Mouse (Mus musculus) CH12.LX (cell line): ENCODE measurements around the gene Hoxb3. TPM values are rescaled to one million over a fixed set of nuclear protein-coding genes. Genes with fewer than 3 reads are reported as not detected.

ENCODE experiments used
- DNase-seq: peaks from one replicate; pipeline ENCODE4 v3.0.0-alpha.2; 2013; ENCODE audit errors: extremely low read depth
- H3K27ac ChIP-seq: 2 replicates; pipeline ENCODE4 v1.5.1; 2012; ENCODE audit warnings: low read depth, mild to moderate bottlenecking, control low read depth, moderate library complexity; ENCODE audit not compliant: insufficient read depth
- H3K27me3 ChIP-seq: replicated peaks from 2 replicates; pipeline ENCODE3; 2012; ENCODE audit warnings: inconsistent platforms
- H3K36me3 ChIP-seq, 2 experiments: replicated peaks in 1 of 2; 2 replicates each; pipeline versions ENCODE3 to v1.6.1; 2012; ENCODE audit warnings: inconsistent platforms in 1 of 2, low read length in 1 of 2, mild to moderate bottlenecking in 1 of 2, mixed read lengths in 1 of 2, moderate library complexity in 1 of 2; ENCODE audit not compliant: control insufficient read depth in 1 of 2, insufficient read depth in 1 of 2
- H3K4me1 ChIP-seq, 2 experiments: 2 replicates each; pipeline ENCODE4 v1.6.1; 2012; ENCODE audit warnings: inconsistent platforms in 1 of 2, moderate library complexity in 1 of 2; ENCODE audit not compliant: insufficient read depth in 2 of 2, control insufficient read depth in 1 of 2
- H3K4me2 ChIP-seq: 2 replicates; pipeline ENCODE4 v1.6.1; 2012; ENCODE audit warnings: low read depth, mild to moderate bottlenecking, control low read depth; ENCODE audit not compliant: poor library complexity, insufficient read depth, severe bottlenecking
- H3K4me3 ChIP-seq, 3 experiments: fragments of 150-350 bp in 1 of 3; sonication (generic) in 1 of 3; replicated peaks in 1 of 3; 2 replicates each; pipeline versions ENCODE3 to v1.5.1; 2011 to 2012; ENCODE audit warnings: low read depth in 2 of 3, low read length in 2 of 3, mild to moderate bottlenecking in 2 of 3, moderate library complexity in 2 of 3, control low read depth in 1 of 3, improper control_type of control experiment in 1 of 3, inconsistent platforms in 1 of 3, mixed read lengths in 1 of 3; ENCODE audit not compliant: poor library complexity in 1 of 3
- H3K79me2 ChIP-seq: replicated peaks from 2 replicates; pipeline ENCODE4 v1.6.1; 2012; ENCODE audit warnings: mild to moderate bottlenecking, moderate library complexity; ENCODE audit not compliant: control insufficient read depth, poor library complexity, insufficient read depth, severe bottlenecking; ENCODE audit errors: extremely low read depth
- H3K9ac ChIP-seq: 2 replicates; pipeline ENCODE4 v1.6.1; 2012; ENCODE audit warnings: low read depth, mild to moderate bottlenecking, control low read depth, moderate library complexity; ENCODE audit not compliant: insufficient read depth
- H3K9me3 ChIP-seq: replicated peaks from 2 replicates; pipeline ENCODE3; 2012; ENCODE audit warnings: low read length, inconsistent platforms, mixed read lengths
- BHLHE40 ChIP-seq: IDR thresholded peaks from 2 replicates; pipeline ENCODE4 v1.6.1; 2011; ENCODE audit warnings: mild to moderate bottlenecking, low read depth, low read length, improper control_type of control experiment
- CTCF ChIP-seq, 2 experiments: IDR thresholded peaks in 1 of 2; conservative IDR thresholded peaks in 1 of 2; 2 replicates each; pipeline ENCODE4 v1.5.1; 2011 to 2012; ENCODE audit warnings: low read depth in 2 of 2, low read length in 2 of 2, improper control_type of control experiment in 1 of 2, inconsistent platforms in 1 of 2, mild to moderate bottlenecking in 1 of 2, moderate library complexity in 1 of 2
- ELF1 ChIP-seq: IDR thresholded peaks from 2 replicates; pipeline ENCODE4 v1.6.1; 2014; ENCODE audit warnings: low read depth, mild to moderate bottlenecking, inconsistent platforms, low read length, improper control_type of control experiment
- EP300 ChIP-seq: IDR thresholded peaks from 2 replicates; pipeline ENCODE4 v1.6.1; 2011; ENCODE audit warnings: low read length, improper control_type of control experiment
- IRF4 ChIP-seq: IDR thresholded peaks from 2 replicates; pipeline ENCODE4 v1.6.1; 2014; ENCODE audit warnings: low read depth, mild to moderate bottlenecking, inconsistent platforms, low read length, improper control_type of control experiment
- JUND ChIP-seq: conservative IDR thresholded peaks from 2 replicates; pipeline ENCODE4 v1.6.1; 2011; ENCODE audit warnings: low read depth, low read length, improper control_type of control experiment
- KAT2A ChIP-seq: IDR thresholded peaks from 2 replicates; pipeline ENCODE4 v1.6.1; 2012; ENCODE audit warnings: low read length, improper control_type of control experiment, inconsistent platforms; ENCODE audit not compliant: insufficient replicate concordance
- MAZ ChIP-seq: IDR thresholded peaks from 2 replicates; pipeline ENCODE4 v1.6.1; 2012; ENCODE audit warnings: low read depth, mild to moderate bottlenecking, inconsistent platforms, low read length, improper control_type of control experiment, moderate library complexity
- MEF2A ChIP-seq: IDR thresholded peaks from 2 replicates; pipeline ENCODE4 v1.6.1; 2014; ENCODE audit warnings: low read depth, mild to moderate bottlenecking, inconsistent platforms, low read length, improper control_type of control experiment, borderline replicate concordance
- MXI1 ChIP-seq: IDR thresholded peaks from 2 replicates; pipeline ENCODE4 v1.6.1; 2011; ENCODE audit warnings: mild to moderate bottlenecking, low read depth, low read length, improper control_type of control experiment
- NELFE ChIP-seq: IDR thresholded peaks from 2 replicates; pipeline ENCODE4 v1.6.1; 2011; ENCODE audit warnings: low read depth, low read length, improper control_type of control experiment
- NRF1 ChIP-seq: IDR thresholded peaks from 2 replicates; pipeline ENCODE4 v1.6.1; 2014; ENCODE audit warnings: low read depth, mild to moderate bottlenecking, inconsistent platforms, low read length, improper control_type of control experiment, moderate library complexity
- PAX5 ChIP-seq: IDR thresholded peaks from 2 replicates; pipeline ENCODE4 v1.6.1; 2012; ENCODE audit warnings: low read length, inconsistent platforms, mixed read lengths
- RAD21 ChIP-seq: IDR thresholded peaks from 2 replicates; pipeline ENCODE4 v1.6.1; 2011; ENCODE audit warnings: low read depth, mild to moderate bottlenecking, low read length, improper control_type of control experiment, moderate library complexity
- RCOR1 ChIP-seq: conservative IDR thresholded peaks from 2 replicates; pipeline ENCODE4 v1.6.1; 2012; ENCODE audit warnings: low read depth, mild to moderate bottlenecking, inconsistent platforms, low read length, improper control_type of control experiment
- SIN3A ChIP-seq: IDR thresholded peaks from 2 replicates; pipeline ENCODE4 v1.6.1; 2012; ENCODE audit warnings: low read length, improper control_type of control experiment, inconsistent platforms
- TBP ChIP-seq: conservative IDR thresholded peaks from 2 replicates; pipeline ENCODE4 v1.6.1; 2011; ENCODE audit warnings: low read depth, low read length, improper control_type of control experiment
- TCF12 ChIP-seq: IDR thresholded peaks from 2 replicates; pipeline ENCODE4 v1.6.1; 2014; ENCODE audit warnings: low read depth, mild to moderate bottlenecking, inconsistent platforms, low read length, improper control_type of control experiment
- UBTF ChIP-seq: IDR thresholded peaks from 2 replicates; pipeline ENCODE4 v1.6.1; 2012; ENCODE audit warnings: low read depth, mild to moderate bottlenecking, inconsistent platforms, low read length, improper control_type of control experiment, moderate library complexity
- USF1 ChIP-seq: IDR thresholded peaks from 2 replicates; pipeline ENCODE4 v1.6.1; 2014; ENCODE audit warnings: low read depth, mild to moderate bottlenecking, inconsistent platforms, low read length, improper control_type of control experiment
- USF2 ChIP-seq: conservative IDR thresholded peaks from 2 replicates; pipeline ENCODE4 v1.6.1; 2011; ENCODE audit warnings: low read depth, low read length, improper control_type of control experiment
- ZKSCAN1 ChIP-seq: IDR thresholded peaks from 2 replicates; pipeline ENCODE4 v1.6.1; 2012; ENCODE audit warnings: low read depth, inconsistent platforms, low read length, improper control_type of control experiment, borderline replicate concordance
- ZNF384 ChIP-seq: IDR thresholded peaks from 2 replicates; pipeline ENCODE4 v1.6.1; 2012; ENCODE audit warnings: low read depth, low read length, improper control_type of control experiment, inconsistent platforms
- dilution Hi-C: fragments of 300-500 bp; cut with MboI; formaldehyde crosslinking; loops from 2 replicates; pipeline ENCODE4 v1.14.3; 2020; ENCODE audit warnings: low sequenced_read_pairs; ENCODE audit not compliant: extremely low pct_unique_long_range_greater_than_20kb, extremely low pct_ligation_motif_present
- in situ Hi-C: fragments of 300-500 bp; cut with MboI; formaldehyde crosslinking; loops from 3 replicates; pipeline ENCODE4 v1.14.3; 2019; ENCODE audit warnings: low sequenced_read_pairs, low pct_ligation_motif_present, low pct_unique_long_range_greater_than_20kb, mixed read lengths
- polyA plus RNA-seq: library from polyadenylated mRNA; unstranded; fragments of >175 nt; gene quantifications from 2 replicates; pipeline ENCODE4 v1.2.1, GENCODE M21; 2012; ENCODE audit warnings: low read depth; ENCODE audit not compliant: insufficient read length
- total RNA-seq, 2 experiments: library from RNA; depleted of rRNA; stranded (reverse); fragments of 300-350 nt in 1 of 2; fragments of >200 nt in 1 of 2; gene quantifications; 2 replicates each; pipeline ENCODE4 v1.2.3; 2012 to 2014

The Hoxb3 gene
- total and polyA plus RNA-seq, 3 experiments: 0.07 to 0.29 (median 0.21) TPM

- H3K27me3 ChIP-seq: no peaks in the 10 kb centered on the region
- H3K9me3 ChIP-seq: no peaks in the 10 kb centered on the region
- no peak overlapping the region for H3K27ac ChIP-seq
- H3K4me1 ChIP-seq: peaks cover 3 to 11% of the 10 kb centered on the region in 2 experiments; a peak in 2 of 4 replicates
- in situ Hi-C loops: loop anchor here (25.0 kb wide), 1 partner anchor 215 kb away; no protein-coding TSS in a partner anchor
- no peak overlapping the region for H3K4me3 ChIP-seq
- dilution Hi-C loops: no loop called here
- peaks cover 0 to 11% of the 10 kb centered on the region in 2 experiments for H3K36me3 ChIP-seq
- H3K4me2 ChIP-seq: no peak overlapping the region
- no peak overlapping the region for H3K9ac ChIP-seq
- H3K79me2 ChIP-seq: no peaks in the 10 kb centered on the region
- TF ChIP-seq PAX5: no peak
- no peak for TF ChIP-seq NRF1
- no peak for TF ChIP-seq CTCF (conservative IDR thresholded peaks at IDR 0.05 in 1 of 2, IDR thresholded peaks at IDR 0.05 in 1 of 2; ENCODE audit: low read depth in 2 of 2, low read length in 2 of 2)
- TF ChIP-seq BHLHE40: no peak
- no peak for TF ChIP-seq TCF12
- TF ChIP-seq EP300: no peak
- no peak for TF ChIP-seq MXI1
- DNase-seq: no peak
Observed at GRCm38 (mm10) chr11:96322738-96323137, 388 bp upstream of the Hoxb3 start.

- TF ChIP-seq JUND: no peak
- TF ChIP-seq SIN3A: no peak
- no peak for TF ChIP-seq MXI1
- no peak for TF ChIP-seq USF1
- TF ChIP-seq RAD21: no peak
- H3K4me1 ChIP-seq: peaks cover 0 to 7% of the 10 kb centered on the region in 2 experiments; a peak in 2 of 4 replicates
- H3K4me2 ChIP-seq: no peak overlapping the region
- dilution Hi-C loops (no loop called here), in situ Hi-C loops (loop anchor here (25.0 kb wide), 1 partner anchor 213 kb away; no protein-coding TSS in a partner anchor)
- DNase-seq: no peak
- no peaks in the 10 kb centered on the region for H3K27me3 ChIP-seq
- H3K9ac ChIP-seq: no peak overlapping the region
- no peaks in the 10 kb centered on the region for H3K79me2 ChIP-seq
- no peak overlapping the region for H3K4me3 ChIP-seq
- H3K36me3 ChIP-seq: peaks cover 0 to 11% of the 10 kb centered on the region in 2 experiments
- no peak overlapping the region for H3K27ac ChIP-seq
- H3K9me3 ChIP-seq: no peaks in the 10 kb centered on the region
Observed at GRCm38 (mm10) chr11:96324125-96324524, 999 bp downstream of the Hoxb3 start.

- no peak for DNase-seq
- H3K79me2 ChIP-seq: no peaks in the 10 kb centered on the region
- no peak overlapping the region for H3K27ac ChIP-seq
- H3K36me3 ChIP-seq: peaks cover 0 to 9% of the 10 kb centered on the region in 2 experiments
- in situ Hi-C loops: loop anchor here (25.0 kb wide), 1 partner anchor 212 kb away; no protein-coding TSS in a partner anchor
- H3K4me1 ChIP-seq: peaks cover 0 to 1% of the 10 kb centered on the region in 2 experiments; a peak in 1 of 4 replicates
- H3K4me2 ChIP-seq: no peak overlapping the region
- no peak overlapping the region for H3K9ac ChIP-seq
- no peak for TF ChIP-seq MAZ
- TF ChIP-seq USF1: no peak
- no peak for TF ChIP-seq MXI1
- no peak for TF ChIP-seq IRF4
- no peak for TF ChIP-seq NELFE
- no peak for TF ChIP-seq KAT2A
- no peak for TF ChIP-seq USF2
- TF ChIP-seq MEF2A: no peak
- no peak for TF ChIP-seq UBTF
- no peak for TF ChIP-seq ZNF384
- no peak for TF ChIP-seq ELF1
- no peak for TF ChIP-seq ZKSCAN1
- TF ChIP-seq RCOR1: no peak
- no peak for TF ChIP-seq EP300
- no peak for TF ChIP-seq TBP
- TF ChIP-seq, all 38 proteins: peak for 0
- Histone ChIP-seq H3K4me3 (no peak overlapping the region), H3K27me3 (no peaks in the 10 kb centered on the region), H3K9me3 (no peaks in the 10 kb centered on the region)
- dilution Hi-C loops: no loop called here
Observed at GRCm38 (mm10) chr11:96324965-96325364, 1.8 kb downstream of the Hoxb3 start.
